Mouse (Mus musculus) E14TG2a.4 (cell line): Measurements from ENCODE around the gene Garem2.

Source experiments
- CTCF ChIP-seq: conservative IDR thresholded peaks from 2 replicates; pipeline ENCODE4 v1.5.1; 2014; ENCODE audit warnings: low read length
- NANOG ChIP-seq: IDR thresholded peaks from 2 replicates; pipeline ENCODE4 v1.6.1; 2014; ENCODE audit warnings: borderline replicate concordance, low read length, mixed read lengths
- POU5F1 ChIP-seq: IDR thresholded peaks from 2 replicates; pipeline ENCODE4 v1.6.1; 2014; ENCODE audit warnings: low read length, borderline replicate concordance

DNA sequence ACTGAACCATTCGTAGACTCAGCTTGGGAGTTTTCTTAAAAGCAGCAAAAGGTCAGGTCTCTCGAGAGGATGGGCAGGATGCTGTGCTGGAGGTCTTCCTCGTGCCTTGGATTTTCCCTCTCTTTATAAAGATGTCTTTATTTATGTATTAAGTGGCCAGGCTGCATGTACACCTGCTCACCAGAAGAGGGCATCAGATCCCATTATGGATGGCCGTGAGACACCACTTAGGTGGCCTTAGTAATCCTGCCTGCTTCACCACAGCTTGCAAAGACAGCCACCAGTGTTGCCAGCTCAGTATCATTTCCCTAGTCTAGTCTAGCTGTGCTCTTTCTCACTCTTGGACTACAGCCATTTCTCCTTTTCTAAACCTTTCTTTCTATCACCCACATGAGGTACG lies 20.6 kb downstream of the Garem2 start:
- TF ChIP-seq POU5F1 (no peak), CTCF (peak; percentile 88), NANOG (no peak)
